Mouse (Mus musculus) liver, postnatal 0 days (tissue): ENCODE data around the gene Prr14l.

Experiments used
- CTCF ChIP-seq: sonication (generic); IDR thresholded peaks from 2 replicates; pipeline ENCODE4 v1.5.1; 2016; ENCODE audit warnings: antibody characterized with exemption, low read depth
- EP300 ChIP-seq: IDR thresholded peaks from 2 replicates; pipeline ENCODE4 v1.6.1; 2016; ENCODE audit warnings: antibody characterized with exemption, low read depth, mild to moderate bottlenecking

DNA sequence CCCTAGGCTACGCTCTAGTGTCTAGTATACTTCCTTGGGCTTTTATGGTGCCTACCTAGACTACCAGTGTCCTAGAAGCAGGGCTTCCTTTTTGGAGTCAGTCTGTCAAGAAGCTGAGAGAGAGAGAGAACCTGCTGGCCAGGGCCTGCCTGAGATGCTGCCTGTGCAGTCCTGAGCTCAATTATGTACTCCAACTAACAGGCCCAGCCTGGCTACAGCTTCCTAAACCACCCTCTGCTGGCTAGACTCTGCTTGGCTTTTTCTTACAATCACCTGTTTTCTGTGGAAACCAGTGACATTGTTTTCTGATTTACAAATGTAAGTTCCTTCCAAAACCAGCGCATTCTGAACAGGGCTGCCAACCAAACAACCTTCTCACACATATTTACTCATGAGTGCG lies 113.9 kb downstream of the Prr14l start:
- TF ChIP-seq EP300, result no peak
- TF ChIP-seq CTCF, result no peak
